Mouse (Mus musculus) regulatory T cell (primary cell): ENCODE results near the gene Defb6.

Experiments
- in situ Hi-C: fragments of 300-600 bp; cut with MboI, MseI; formaldehyde crosslinking; loops from one replicate; pipeline ENCODE4 v1.15.1; 2025; ENCODE audit warnings: high pct_unique_total_duplicates

Gene Defb6

GRCm38 (mm10) chr8:19225161-19225560, at the start of gene Defb6:
Gene Defb6 (plus strand): TSS chr8:19225478.
- in situ Hi-C loops: no loop called here

GRCm38 (mm10) chr8:19238101-19238500, 12.8 kb downstream of the Defb6 start:
- in situ Hi-C loops: no loop called here

- in situ Hi-C loops: no loop called here
These were observed 14.3 kb downstream of the Defb6 start, which contains the start of gene Defb46 for GRCm38 (mm10) chr8:19239616-19240015. Gene Defb46 (plus strand): TSS chr8:19239916.

- in situ Hi-C loops: no loop called here
These were observed 22.0 kb downstream of the Defb6 start, which contains the start of gene Defb5 for GRCm38 (mm10) chr8:19247280-19247679. Gene Defb5 (plus strand): TSS chr8:19247580.

- in situ Hi-C loops: no loop called here
These were observed 32.9 kb downstream of the Defb6 start for GRCm38 (mm10) chr8:19258136-19258535.

- in situ Hi-C loops: no loop called here
These were observed 34.4 kb downstream of the Defb6 start for GRCm38 (mm10) chr8:19259667-19260066.
